Mouse (Mus musculus) embryonic facial prominence, embryonic 14.5 days (tissue): ENCODE data around the gene Pla2g2e. TPM values are rescaled to one million over a fixed set of nuclear protein-coding genes. Genes with fewer than 3 reads are reported as not detected.

Source experiments
- ATAC-seq: fragments of 200-750 bp; cut with Nextera tagmentation; 2 replicates; pipeline ENCODE4 v1.8.0; 2017; ENCODE audit warnings: low read depth, moderate number of reproducible peaks, moderate TSS enrichment
- DNase-seq: peaks from one replicate; pipeline ENCODE4 v3.0.0-alpha.2; 2015; ENCODE audit warnings: low spot score
- H3K27ac ChIP-seq: fragments of 300-500 bp; sonication (generic); replicated peaks from 2 replicates; pipeline ENCODE4 v1.5.1; 2014; ENCODE audit warnings: low read depth, mild to moderate bottlenecking, low read length, moderate library complexity
- H3K27me3 ChIP-seq: fragments of 300-500 bp; sonication (generic); replicated peaks from 2 replicates; pipeline ENCODE4 v1.6.1; 2014; ENCODE audit warnings: low read length; ENCODE audit not compliant: control insufficient read depth, insufficient read depth
- H3K36me3 ChIP-seq: fragments of 300-500 bp; sonication (generic); 2 replicates; pipeline ENCODE4 v1.6.1; 2014; ENCODE audit warnings: low read length, mixed read lengths; ENCODE audit not compliant: control insufficient read depth, insufficient read depth
- H3K4me1 ChIP-seq: fragments of 300-500 bp; sonication (generic); 2 replicates; pipeline ENCODE4 v1.6.1; 2014; ENCODE audit warnings: antibody characterized with exemption, low read length; ENCODE audit not compliant: control insufficient read depth, insufficient read depth
- H3K4me2 ChIP-seq: fragments of 300-500 bp; sonication (generic); 2 replicates; pipeline ENCODE4 v1.6.1; 2014; ENCODE audit warnings: low read depth, mild to moderate bottlenecking, low read length, moderate library complexity, mixed read lengths
- H3K4me3 ChIP-seq: fragments of 300-500 bp; sonication (generic); 2 replicates; pipeline ENCODE4 v1.5.1; 2014; ENCODE audit warnings: low read depth, mild to moderate bottlenecking, low read length
- H3K9ac ChIP-seq: fragments of 300-500 bp; sonication (generic); 2 replicates; pipeline ENCODE4 v1.6.1; 2014; ENCODE audit warnings: low read depth, mild to moderate bottlenecking, low read length, moderate library complexity, mixed read lengths
- H3K9me3 ChIP-seq: fragments of 300-500 bp; sonication (generic); 2 replicates; pipeline ENCODE4 v1.6.1; 2016; ENCODE audit warnings: low read length; ENCODE audit not compliant: control insufficient read depth
- WGBS: fragments of 180-500 bp; shearing (Covaris S2); extraction: QIAGEN DNeasy Blood & Tissue Kit; methylation state at CpG from one replicate; pipeline ENCODE4 v1.1.7; 2014; 5-methylcytosine and 5-hydroxymethylcytosine counted together
- polyA plus RNA-seq: library from polyadenylated mRNA; unstranded; fragments of >200 nt; fragmentation: Nextera tagmentation; extraction: Ambion mirVana; gene quantifications from 2 replicates; pipeline ENCODE4 v1.2.1, GENCODE M21; 2014

The Pla2g2e gene
- 0.28 and 0.38 TPM in 2 replicates for polyA plus RNA-seq

DNA sequence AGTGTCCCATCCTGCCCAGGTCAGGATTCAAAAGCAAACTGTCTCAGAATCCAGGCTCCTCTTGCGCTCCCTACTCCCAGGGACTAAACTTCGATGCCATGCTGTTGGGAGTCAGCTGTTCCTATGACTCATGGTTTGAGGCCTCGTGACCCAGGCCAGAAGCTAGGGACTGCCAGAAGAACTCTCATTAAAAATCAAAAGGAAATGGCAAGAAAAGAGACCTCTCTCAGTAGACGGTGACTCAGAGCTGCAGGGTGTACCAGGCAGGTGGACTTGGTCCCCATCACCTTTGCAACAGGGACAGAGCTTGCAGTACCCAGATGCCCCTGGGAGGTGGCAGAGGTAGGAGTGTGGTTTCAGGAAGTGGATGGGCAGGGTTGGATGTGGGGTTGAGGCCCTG is at the start of gene Pla2g2e:
TSS of gene Pla2g2e (plus strand) at position 212 of the 400 bp plus-strand sequence.
- peaks cover under 1% of the 10 kb centered on the region for H3K9me3 ChIP-seq
- no peak within 1 kb of the TSS for H3K27ac ChIP-seq
- DNase-seq (no peak), ATAC-seq (no peak)
- 68% methylated on average over 4 of the region's 4 CpGs for WGBS
- no peak within 1 kb of the TSS for H3K4me2 ChIP-seq
- H3K9ac ChIP-seq = no peak within 1 kb of the TSS
- H3K4me3 ChIP-seq = no peak within 1 kb of the TSS
- 0 out of 2 replicates have a peak, but pooled peaks cover 6% of the 10 kb centered on the region for H3K4me1 ChIP-seq
- H3K36me3 ChIP-seq = no peaks in the 10 kb centered on the region
- H3K27me3 ChIP-seq = no peaks in the 10 kb centered on the region

DNA sequence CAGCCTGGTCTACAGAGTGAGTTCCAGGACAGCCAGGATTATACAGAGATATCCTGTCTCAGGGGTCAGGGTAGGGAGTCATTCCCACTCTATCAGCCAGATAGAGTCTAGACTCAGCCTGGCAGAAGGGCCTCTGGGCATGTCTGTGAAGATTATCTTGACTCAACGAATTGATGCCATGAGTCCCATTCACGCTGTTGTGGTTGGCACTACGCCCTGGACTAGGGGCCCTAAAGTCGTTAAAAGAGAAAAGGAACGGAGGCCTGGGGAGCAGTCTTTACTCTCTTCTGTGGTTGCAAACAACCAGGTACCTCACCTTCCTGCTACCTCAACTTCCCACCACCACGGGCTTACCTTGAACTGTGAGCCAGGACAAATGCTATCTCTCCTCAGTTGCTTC is 37.9 kb upstream of the Pla2g2e start:
- Histone ChIP-seq H3K4me2 (no peak overlapping the region), H3K4me3 (no peak overlapping the region), H3K36me3 (no peaks in the 10 kb centered on the region), H3K27ac (no peak overlapping the region), H3K4me1 (no peaks in the 10 kb centered on the region), H3K9me3 (peaks cover 17% of the 10 kb centered on the region), H3K27me3 (no peaks in the 10 kb centered on the region), H3K9ac (no peak overlapping the region)
- 76% methylated on average over 6 of the region's 6 CpGs for WGBS
- DNase-seq (no peak), ATAC-seq (no peak)

- DNase-seq (no peak), ATAC-seq (no peak)
- 83% methylated on average over 8 of the region's 8 CpGs for WGBS
- H3K9ac ChIP-seq = no peak overlapping the region
- H3K27me3 ChIP-seq = no peaks in the 10 kb centered on the region
- no peak overlapping the region for H3K4me2 ChIP-seq
- no peaks in the 10 kb centered on the region for H3K36me3 ChIP-seq
- H3K27ac ChIP-seq = no peak overlapping the region
- H3K4me3 ChIP-seq = no peak overlapping the region
- H3K9me3 ChIP-seq = peaks cover 21% of the 10 kb centered on the region
- no peaks in the 10 kb centered on the region for H3K4me1 ChIP-seq
These were observed 37.0 kb upstream of the Pla2g2e start for GRCm38 (mm10) chr4:138840726-138841125.

- ATAC-seq = peak; percentile 41; the same call in 1 of the 2 replicates
- WGBS = 76% methylated on average over 7 of the region's 7 CpGs
- H3K9me3 ChIP-seq = peaks cover 21% of the 10 kb centered on the region
- peak; percentile 48 for DNase-seq
- no peaks in the 10 kb centered on the region for H3K27me3 ChIP-seq
- H3K4me1 ChIP-seq = no peaks in the 10 kb centered on the region
- H3K36me3 ChIP-seq = no peaks in the 10 kb centered on the region
- no peak overlapping the region for H3K9ac ChIP-seq
- H3K4me3 ChIP-seq = no peak overlapping the region
- H3K27ac ChIP-seq = no peak overlapping the region
- H3K4me2 ChIP-seq = no peak overlapping the region
These were observed 36.4 kb upstream of the Pla2g2e start for GRCm38 (mm10) chr4:138841386-138841785.

DNA sequence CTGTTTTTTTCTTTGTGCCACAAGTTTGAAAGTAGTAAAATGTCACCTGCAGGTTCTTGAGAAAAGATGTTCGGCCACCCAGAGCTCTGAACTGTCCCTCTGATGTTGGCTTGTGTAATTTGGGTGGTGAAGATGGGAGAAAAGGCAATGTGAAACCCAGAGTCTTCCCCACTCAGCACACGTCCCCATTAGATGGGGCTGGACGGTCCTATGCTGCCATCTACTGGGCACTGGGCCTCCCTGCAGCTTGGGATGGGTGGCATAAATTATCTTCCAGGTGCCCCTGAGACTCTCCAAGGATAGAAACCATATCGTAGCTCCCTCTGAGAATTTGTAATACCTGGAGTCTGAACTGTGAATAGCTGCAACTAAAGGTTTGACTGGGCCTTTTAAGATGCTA is 26.3 kb upstream of the Pla2g2e start:
- Histone ChIP-seq H3K9ac (no peak overlapping the region), H3K27ac (no peak overlapping the region), H3K4me3 (no peak overlapping the region), H3K36me3 (no peaks in the 10 kb centered on the region), H3K4me2 (no peak overlapping the region), H3K4me1 (no peaks in the 10 kb centered on the region), H3K9me3 (no peaks in the 10 kb centered on the region), H3K27me3 (no peaks in the 10 kb centered on the region)
- ATAC-seq (0 out of 2 replicates have a peak, but pooled peaks have one; percentile 44), DNase-seq (peak; percentile 56)
- 6% methylated on average over 4 of the region's 4 CpGs for WGBS

DNA sequence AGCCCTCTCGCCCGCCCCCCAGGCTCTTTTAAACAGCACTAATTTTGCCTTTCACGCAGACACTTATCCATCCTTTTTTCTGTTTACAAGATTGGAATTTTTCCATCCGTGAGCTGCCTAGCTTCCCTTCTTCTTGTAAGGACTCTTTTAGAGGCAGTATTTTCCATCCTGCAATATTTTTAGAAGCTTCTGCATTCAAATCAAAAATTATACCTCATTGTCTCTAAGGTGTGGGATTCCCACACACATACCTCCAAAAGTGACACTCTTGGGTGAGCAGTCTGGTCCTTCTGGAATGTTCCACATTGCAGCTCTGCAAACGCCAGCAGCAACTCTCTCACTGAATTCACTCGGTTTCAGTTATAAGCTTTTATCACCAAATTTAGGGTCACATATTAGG is 24.8 kb upstream of the Pla2g2e start:
- 66% methylated on average over 6 of the region's 6 CpGs for WGBS
- H3K27ac ChIP-seq = no peak overlapping the region
- no peaks in the 10 kb centered on the region for H3K36me3 ChIP-seq
- no peaks in the 10 kb centered on the region for H3K4me1 ChIP-seq
- no peaks in the 10 kb centered on the region for H3K9me3 ChIP-seq
- no peaks in the 10 kb centered on the region for H3K27me3 ChIP-seq
- no peak for ATAC-seq
- H3K4me3 ChIP-seq = no peak overlapping the region
- DNase-seq = no peak
- H3K4me2 ChIP-seq = no peak overlapping the region
- no peak overlapping the region for H3K9ac ChIP-seq

GRCm38 (mm10) chr4:138855092-138855632 is 22.6 kb upstream of the Pla2g2e start:
- Histone ChIP-seq H3K27me3 (no peaks in the 10 kb centered on the region), H3K9ac (no peak overlapping the region), H3K4me3 (no peak overlapping the region), H3K36me3 (no peaks in the 10 kb centered on the region), H3K27ac (no peak overlapping the region), H3K4me2 (no peak overlapping the region), H3K9me3 (no peaks in the 10 kb centered on the region), H3K4me1 (no peaks in the 10 kb centered on the region)
- DNase-seq (no peak), ATAC-seq (no peak)
- 88% methylated on average over 9 of the region's 9 CpGs for WGBS

DNA sequence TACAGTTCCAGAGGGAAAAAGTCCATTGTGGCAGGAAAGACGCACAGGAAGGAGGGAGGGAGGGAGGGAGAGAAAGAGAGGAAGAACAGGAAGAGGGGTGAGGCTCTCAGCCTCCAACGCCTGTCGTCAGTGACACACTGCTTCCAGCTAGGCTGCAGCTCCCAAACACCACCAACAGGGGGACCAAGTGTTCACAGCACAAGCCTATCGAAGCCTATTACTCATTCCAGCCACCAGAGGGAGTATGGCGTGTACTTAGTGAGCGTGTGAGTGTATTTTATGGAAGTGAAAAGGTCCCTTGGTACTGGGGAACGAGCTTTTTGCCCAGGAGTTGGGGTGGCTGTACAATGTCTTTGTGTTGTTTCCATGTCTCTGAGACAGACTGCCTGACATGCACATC is 21.3 kb upstream of the Pla2g2e start:
- no peaks in the 10 kb centered on the region for H3K9me3 ChIP-seq
- no peaks in the 10 kb centered on the region for H3K27me3 ChIP-seq
- 31% methylated on average over 7 of the region's 7 CpGs for WGBS
- no peaks in the 10 kb centered on the region for H3K36me3 ChIP-seq
- H3K4me3 ChIP-seq = no peak overlapping the region
- no peak overlapping the region for H3K4me2 ChIP-seq
- H3K9ac ChIP-seq = no peak overlapping the region
- no peaks in the 10 kb centered on the region for H3K4me1 ChIP-seq
- DNase-seq (peak; percentile 75), ATAC-seq (no peak)
- H3K27ac ChIP-seq = no peak overlapping the region

DNA sequence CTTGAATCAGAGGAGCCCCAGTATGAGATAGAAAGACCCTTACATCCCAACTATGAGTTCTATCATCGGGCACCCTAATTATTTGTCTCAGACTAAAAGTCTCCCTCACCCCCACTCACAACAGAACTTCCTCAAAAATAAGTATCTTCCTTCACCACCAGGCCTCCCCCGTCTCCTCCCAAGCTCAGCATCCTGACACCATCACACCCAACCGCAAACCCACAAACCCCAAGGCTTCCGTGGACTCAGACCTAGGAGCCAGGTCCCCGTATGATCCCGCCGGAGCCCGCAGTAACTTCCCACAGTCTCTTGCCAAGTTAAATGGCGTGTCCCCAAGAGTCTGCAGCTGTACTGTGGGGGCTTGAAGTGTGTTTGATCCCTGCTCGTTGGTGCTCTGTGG is 20.2 kb upstream of the Pla2g2e start:
- Histone ChIP-seq H3K4me1 (no peaks in the 10 kb centered on the region), H3K4me2 (no peak overlapping the region), H3K27me3 (no peaks in the 10 kb centered on the region), H3K9me3 (no peaks in the 10 kb centered on the region), H3K4me3 (no peak overlapping the region), H3K9ac (no peak overlapping the region), H3K36me3 (no peaks in the 10 kb centered on the region), H3K27ac (no peak overlapping the region)
- 83% methylated on average over 10 of the region's 10 CpGs for WGBS
- DNase-seq (no peak), ATAC-seq (no peak)
